Mouse (Mus musculus) left cerebral cortex, postnatal 4 days (tissue): ENCODE data around the gene Selenom. TPM values are rescaled to one million over a fixed set of nuclear protein-coding genes. Genes with fewer than 3 reads are reported as not detected.

ENCODE experiments used
- DNase-seq: peaks from one replicate; pipeline ENCODE4 v3.0.0-alpha.2; 2022
- intact Hi-C: fragments of 180-260 bp; cut with DNase I; formaldehyde crosslinking; loops from one replicate; pipeline ENCODE4 v1.15.1; 2025
- total RNA-seq, 2 experiments: library from RNA; stranded (reverse); gene quantifications; 2 replicates each; pipeline ENCODE4 v1.2.3; 2021

The Selenom gene
- total RNA-seq = 100 to 1,000 TPM; 163 to 165 TPM

DNA sequence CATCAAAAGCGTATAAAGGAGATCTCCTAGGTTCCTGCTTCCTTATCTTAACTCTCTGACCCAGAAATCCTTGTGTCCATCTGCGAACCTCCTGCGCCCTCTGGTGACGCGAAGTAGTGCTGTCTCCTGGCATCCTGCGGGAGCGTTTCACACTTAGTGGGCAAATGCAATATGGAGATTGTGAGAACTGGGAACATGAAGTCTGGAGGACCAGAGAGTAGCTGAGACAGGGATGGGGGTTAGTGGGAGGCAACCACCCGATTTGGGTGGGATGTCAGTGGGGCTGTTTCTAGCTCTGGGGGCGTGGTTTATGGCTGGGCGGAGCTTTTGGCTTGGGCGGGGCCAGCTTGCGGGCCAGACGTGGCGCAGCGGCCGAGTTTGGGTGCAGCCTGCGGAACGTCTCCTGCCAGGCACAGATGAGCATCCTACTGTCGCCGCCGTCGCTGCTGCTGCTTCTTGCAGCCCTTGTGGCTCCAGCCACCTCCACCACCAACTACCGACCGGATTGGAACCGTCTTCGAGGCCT, at the start of gene Selenom:
Gene Selenom (plus strand): TSS at position 156 of the 526 bp plus-strand sequence.
- intact Hi-C loops = loop anchor here (5.0 to 10.0 kb wide), 2 partner anchors 42 to 130 kb away; no protein-coding TSS in a partner anchor
- peak; percentile 92 for DNase-seq

DNA sequence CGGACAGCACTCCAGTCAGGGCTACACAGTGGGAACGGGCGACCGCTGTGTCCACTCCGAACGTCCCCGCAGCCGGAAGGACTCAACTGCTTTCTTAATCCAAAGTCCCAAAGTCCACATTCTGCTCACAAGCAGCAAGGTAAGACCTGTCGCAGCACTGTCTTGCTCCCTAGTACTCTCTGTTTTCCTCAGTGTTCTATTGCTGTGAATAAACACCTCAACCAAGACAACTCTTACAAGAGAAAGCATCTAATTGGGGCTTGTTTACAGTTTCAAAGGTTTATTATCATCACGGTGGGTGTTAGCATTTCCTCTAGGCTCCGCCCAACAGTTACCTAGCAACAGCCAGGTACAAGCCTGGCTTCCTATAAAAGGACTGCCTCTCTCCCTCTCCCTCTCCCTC, 43.0 kb upstream of the Selenom start:
- no peak for DNase-seq
- intact Hi-C loops = loop anchor here (5.0 kb wide), 1 partner anchor 41 kb away; the partner anchor contains the start of gene Selenom

DNA sequence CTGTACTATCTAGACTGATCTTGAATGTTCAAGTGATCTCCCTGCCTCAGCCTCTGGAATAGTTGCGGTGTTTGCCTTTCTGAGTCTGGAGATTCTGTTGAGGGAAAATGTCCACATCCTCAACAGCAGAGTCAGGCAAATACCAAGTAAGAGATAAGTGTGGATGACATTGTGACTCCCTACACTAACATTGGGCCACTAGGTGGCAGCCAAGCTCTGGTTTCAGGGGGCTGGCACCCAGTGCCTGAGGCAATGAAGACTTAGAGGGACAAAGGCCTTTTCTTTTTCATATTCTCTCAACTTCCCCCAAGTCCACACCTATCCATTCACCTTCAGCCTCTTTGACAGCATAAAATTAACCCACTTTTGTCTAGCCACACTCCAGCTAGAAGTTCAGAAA, 42.0 kb upstream of the Selenom start:
- peak; percentile 94 for DNase-seq
- intact Hi-C loops = loop anchor here (5.0 kb wide), 1 partner anchor 40 kb away; the partner anchor contains the start of gene Selenom

- DNase-seq = peak; percentile 15
- intact Hi-C loops = loop anchor here (5.0 kb wide), 1 partner anchor 38 kb away; the partner anchor contains the start of gene Selenom
These were observed 39.9 kb upstream of the Selenom start for GRCm38 (mm10) chr11:3474480-3475115.

DNA sequence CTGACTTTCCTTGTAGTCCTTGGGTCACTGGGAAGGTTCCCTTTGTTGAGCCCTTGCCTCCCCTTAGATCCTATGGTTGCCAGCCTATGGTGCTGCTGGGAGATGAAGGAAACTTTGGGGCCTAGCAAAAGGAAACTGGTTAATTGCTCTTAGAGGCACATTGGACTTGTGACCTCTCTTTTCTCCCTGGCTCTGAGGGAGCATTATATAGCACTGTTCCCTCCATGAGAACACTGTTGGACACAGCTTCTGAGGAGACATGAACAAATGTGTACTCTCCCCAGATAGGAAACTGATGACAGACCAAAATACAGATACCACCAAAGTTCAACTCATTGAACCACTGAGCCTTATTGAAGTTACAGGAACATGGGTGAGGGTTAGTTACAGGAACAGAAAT, 39.0 kb upstream of the Selenom start:
- intact Hi-C loops = no loop called here
- no peak for DNase-seq

- DNase-seq = peak; percentile 33
- intact Hi-C loops = no loop called here
These were observed 30.4 kb upstream of the Selenom start for GRCm38 (mm10) chr11:3483980-3484642.

DNA sequence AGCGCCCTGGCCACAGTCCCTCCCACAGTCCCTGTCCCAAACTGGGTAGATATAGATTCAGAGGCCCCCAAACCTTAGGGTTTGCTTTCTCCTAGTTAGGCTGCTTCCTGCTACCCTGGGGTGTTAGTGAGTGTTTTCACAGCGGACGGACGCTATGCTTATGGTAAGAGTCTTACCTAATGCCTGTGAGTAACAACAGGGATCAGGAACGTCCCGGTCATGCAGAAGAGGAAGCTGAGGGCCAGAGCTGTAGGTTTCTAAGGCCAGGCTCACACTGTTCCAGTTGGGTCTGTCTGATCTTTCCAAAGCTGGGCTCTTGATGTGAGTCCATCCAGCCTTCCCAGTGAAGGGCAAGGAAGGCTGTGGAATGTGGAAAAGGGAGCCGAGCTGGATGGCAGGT, 28.1 kb upstream of the Selenom start:
- no peak for DNase-seq
- intact Hi-C loops = no loop called here

GRCm38 (mm10) chr11:3487952-3488570, 26.4 kb upstream of the Selenom start, which contains the start of gene Pla2g3:
Gene Pla2g3, plus strand, starts transcription at chr11:3488284.
- peak; percentile 21 for DNase-seq
- intact Hi-C loops = no loop called here

GRCm38 (mm10) chr11:3489036-3489435, 25.4 kb upstream of the Selenom start:
- intact Hi-C loops = no loop called here
- DNase-seq = no peak

GRCm38 (mm10) chr11:3492748-3493147, 21.7 kb upstream of the Selenom start:
- DNase-seq = no peak
- intact Hi-C loops = no loop called here

DNA sequence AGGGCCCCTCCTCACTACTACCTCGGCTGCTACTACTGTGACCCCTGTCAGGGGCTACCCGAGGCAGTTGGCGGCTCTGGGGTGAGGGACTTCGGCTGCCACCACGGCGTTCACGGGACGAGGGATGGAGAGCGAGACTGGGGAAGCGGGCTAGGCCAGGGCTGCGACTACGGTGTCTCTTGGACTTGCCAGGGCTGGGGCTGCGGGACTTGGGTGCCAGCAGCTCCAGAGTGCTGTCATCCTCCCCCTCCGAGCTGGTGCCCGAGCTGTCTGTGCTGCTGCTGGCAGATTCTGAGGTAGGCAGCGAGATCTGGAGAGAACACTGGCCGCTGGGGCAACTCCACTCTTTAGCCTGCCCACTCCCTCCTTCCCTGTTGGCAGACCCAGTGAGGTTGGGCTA, 19.6 kb upstream of the Selenom start:
- no peak for DNase-seq
- intact Hi-C loops = no loop called here

- intact Hi-C loops = no loop called here
- DNase-seq = no peak
These were observed 19.0 kb upstream of the Selenom start for GRCm38 (mm10) chr11:3495496-3495895.

DNA sequence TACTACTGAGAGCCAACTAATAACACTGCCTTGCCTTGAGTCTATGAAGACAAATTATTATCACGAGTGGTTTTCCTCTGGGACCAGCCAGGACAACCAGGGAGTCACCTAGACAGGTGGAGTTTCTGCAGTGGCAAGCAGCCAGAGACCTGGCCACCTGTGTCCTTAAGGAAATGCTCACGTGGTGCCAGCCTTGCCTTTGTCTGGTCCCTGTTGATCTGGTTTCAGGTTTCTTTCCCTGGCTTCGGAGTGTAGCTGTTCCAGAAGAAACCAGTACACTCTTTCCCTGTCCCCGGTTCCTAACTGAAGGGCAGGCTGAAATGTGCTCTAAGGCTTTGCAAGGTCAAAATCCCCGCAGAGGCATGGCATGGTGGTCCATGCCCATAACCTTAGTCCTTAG, 17.7 kb upstream of the Selenom start:
- no peak for DNase-seq

GRCm38 (mm10) chr11:3497296-3497695, 17.2 kb upstream of the Selenom start:
- DNase-seq = no peak
- intact Hi-C loops = no loop called here

More for the DNA sequence above, 17.7 kb upstream of the Selenom start:
- intact Hi-C loops = no loop called here

DNA sequence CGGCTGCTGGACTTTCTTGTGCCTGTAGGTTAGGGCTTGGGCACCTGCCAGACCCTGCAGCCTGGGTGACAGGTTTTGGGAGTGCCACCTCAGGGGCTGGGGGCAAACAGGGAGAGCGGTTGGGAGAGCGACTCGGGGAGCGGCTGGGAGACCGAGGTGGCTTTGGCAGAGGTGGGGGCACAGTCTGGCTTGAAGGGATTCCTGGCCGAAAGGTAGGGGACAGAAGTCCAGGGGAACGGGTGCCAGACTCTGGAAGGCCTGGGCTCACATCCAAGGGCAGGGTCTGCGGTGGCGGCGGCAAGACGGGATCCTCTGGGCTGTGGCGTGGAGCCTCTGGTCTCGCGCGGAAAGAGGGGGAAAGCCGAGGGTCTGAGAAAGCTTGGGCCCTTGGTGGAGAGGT, 12.4 kb upstream of the Selenom start:
- DNase-seq = no peak
- intact Hi-C loops = no loop called here

- intact Hi-C loops = no loop called here
- no peak for DNase-seq
These were observed 11.9 kb upstream of the Selenom start for GRCm38 (mm10) chr11:3502459-3503072.

GRCm38 (mm10) chr11:3503755-3504693, 10.5 kb upstream of the Selenom start:
- intact Hi-C loops = no loop called here
- no peak for DNase-seq

GRCm38 (mm10) chr11:3508226-3508625, 6.3 kb upstream of the Selenom start:
- DNase-seq = no peak
- intact Hi-C loops = no loop called here

GRCm38 (mm10) chr11:3509181-3510085, 5.1 kb upstream of the Selenom start:
- DNase-seq = no peak
- intact Hi-C loops = loop anchor here (5.0 to 10.0 kb wide), 2 partner anchors 37 to 125 kb away; no protein-coding TSS in a partner anchor
